Mouse (Mus musculus) cerebellum, adult (tissue): ENCODE measurements around the gene Rnf39.
A peak's percentile ranks its signal among the peaks of the same experiment; 100 is the strongest.

Source experiments
- ATAC-seq: cut with Nextera tagmentation; 2 replicates; pipeline ENCODE4 v1.9.2; 2017; ENCODE audit warnings: mild to moderate bottlenecking, moderate library complexity, mixed read lengths; ENCODE audit not compliant: insufficient number of reproducible peaks, low FRiP score, low TSS enrichment

Gene Rnf39

DNA sequence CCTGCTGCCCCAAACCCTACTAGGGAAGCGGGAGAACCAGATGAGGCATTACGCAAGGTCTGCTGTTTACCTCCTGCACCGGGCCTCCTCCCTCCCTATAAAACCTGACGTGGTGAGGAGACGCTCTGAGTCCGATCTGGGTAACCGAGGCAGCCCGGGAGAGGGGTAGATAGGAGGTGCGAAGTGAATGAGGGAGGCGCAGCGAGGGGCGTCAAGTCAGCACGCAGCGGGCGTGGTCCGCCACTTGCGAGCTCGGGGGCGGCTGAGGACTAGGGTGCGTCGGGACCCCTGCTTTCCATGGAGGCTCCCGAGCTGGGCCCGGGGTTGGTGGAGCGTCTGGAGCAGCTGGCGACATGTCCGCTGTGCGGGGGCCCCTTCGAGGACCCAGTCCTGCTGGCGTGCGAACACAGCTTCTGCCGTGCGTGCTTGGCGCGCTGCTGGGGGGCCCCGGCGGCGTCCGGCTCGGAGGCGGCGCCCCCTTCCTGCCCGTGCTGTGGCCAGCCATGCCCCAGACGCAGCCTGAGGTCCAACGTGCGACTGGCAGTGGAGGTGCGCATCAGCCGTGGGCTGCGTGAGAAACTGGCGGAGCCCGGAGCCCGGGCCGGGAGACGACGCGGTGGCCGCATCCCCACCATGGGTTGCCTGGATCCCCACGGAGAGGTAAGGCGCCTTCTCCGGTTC lies at the start of gene Rnf39:
Gene Rnf39 (plus strand): TSS at position 128 of the 681 bp plus-strand sequence.
- peak; percentile 26; the same call in 1 of the 2 replicates for ATAC-seq

DNA sequence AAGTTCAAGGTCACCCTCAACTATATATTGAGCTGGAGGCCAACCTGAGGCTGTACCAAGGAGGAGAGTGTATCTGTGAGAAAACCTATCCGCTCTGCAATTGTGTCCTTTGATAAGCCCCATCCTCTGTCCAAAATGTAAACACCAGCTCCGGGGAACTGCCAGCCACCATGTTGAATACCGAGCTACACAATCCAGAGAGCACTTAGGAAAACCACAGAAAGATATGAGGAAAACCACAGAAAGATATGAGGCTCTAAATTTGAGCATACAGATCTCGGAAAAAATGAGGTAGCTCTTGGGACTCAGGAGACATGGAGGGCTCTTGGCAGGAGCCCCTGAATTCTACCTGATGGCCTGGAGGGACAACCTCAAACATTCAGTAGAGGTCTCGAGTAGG lies 49.3 kb upstream of the Rnf39 start:
- no peak for ATAC-seq

DNA sequence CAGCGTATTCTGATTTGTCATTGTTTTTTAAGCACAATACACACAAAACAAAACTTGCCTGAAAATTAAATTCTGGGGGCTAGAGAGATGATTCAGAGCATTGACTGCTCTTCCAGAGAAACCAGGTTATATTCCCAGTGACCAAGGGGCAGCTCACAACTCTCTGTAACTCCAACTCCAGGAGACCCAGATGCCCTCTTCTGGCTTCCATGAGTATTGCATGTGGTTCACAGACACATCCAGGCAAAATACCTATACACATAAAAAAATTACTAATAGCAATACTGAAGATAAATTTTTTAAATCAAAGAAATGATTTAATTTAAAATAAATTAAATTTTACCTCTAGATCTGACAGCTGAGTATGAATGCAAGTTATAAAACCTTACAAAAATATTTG lies 46.1 kb upstream of the Rnf39 start:
- ATAC-seq = no peak

DNA sequence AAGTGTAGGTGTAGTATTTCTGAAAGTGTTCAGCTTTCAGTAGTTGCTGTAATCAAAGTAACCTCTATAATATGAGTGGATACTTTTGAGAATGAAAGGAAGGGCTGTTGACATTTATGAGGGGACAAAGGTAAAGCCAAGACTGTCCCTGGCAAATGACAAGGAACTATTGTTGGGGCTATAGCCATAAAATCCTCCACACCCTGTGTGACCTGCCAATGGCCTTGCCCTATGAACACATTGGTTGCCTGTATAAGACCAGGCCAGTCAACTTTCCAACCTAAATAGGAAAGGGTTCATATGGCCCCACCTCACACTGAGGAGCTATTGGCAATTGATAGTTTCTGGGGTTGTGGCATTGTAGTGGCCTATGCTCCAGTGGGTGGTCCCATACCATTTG lies 45.7 kb upstream of the Rnf39 start:
- ATAC-seq = no peak

DNA sequence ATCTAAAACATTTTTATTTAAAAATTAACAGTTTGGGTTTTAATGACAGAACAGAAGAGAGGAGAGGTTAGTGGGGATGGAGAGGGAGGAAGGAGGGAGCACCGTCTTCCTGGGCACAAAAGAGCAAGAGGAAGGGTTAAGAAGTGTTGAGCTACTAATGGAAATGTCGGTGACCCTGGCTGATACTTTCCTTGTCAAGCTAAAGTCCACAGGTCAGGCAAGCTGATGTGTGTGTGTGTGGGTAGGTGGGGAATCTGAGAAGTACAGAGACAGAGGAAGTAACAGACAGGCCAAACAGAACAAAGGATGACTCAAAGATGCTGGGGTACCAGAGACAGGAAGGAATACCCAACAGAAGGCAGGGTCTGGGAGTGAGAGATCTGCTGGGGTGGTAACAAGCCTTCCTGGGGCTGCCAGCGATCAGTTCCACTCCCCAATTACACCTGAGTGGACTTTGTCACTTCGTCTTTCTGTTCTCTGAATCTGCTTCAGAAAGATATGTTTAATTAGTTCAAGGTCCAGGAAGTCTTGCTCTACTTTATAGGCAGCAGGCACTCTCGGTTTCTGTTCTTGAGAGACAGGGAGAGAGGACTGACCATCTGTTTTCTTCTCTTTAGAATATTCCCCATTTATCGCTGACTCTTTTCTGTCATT lies 45.0 kb upstream of the Rnf39 start, which contains the start of gene Trim31:
Gene Trim31 (plus strand): TSS at position 567 of the 654 bp plus-strand sequence.
- no peak for ATAC-seq

DNA sequence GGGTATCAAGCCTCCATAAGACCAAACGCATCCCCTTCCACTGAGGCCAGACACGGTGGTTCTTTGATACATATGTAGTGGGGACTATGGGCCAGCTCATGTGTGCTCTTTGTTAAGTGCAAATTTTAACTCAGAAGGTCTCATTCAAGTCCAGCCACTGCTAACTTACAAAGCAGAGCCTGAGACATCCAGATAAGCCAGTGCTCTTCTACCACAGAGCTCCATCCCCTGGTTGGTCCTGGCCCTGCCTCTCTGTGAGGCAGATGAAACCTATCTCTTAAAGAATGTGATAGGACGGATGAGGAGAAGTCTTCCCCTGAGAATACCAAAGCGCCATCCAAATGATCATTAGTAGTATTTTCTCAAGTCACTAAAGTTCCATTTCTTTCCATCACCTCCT lies 43.3 kb upstream of the Rnf39 start:
- no peak for ATAC-seq

DNA sequence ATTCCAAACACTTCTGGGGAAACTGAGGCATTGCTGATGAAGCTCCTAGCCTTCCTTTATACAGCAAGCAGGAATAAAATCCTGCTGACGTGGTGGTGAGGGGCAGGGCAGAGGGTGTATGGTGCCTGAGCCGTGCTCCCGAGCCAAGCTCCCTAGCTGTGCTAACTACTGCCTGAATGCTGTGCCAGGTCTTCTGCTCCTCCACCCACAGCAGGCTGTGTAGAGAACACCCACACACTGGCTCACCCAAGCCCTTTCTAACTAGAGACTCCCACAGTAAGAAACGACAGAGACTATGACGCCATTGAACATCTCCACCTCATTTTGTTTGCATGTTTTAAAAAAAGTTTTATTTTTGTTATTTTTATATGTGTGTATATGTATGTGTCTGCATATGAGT lies 42.7 kb upstream of the Rnf39 start:
- no peak for ATAC-seq

DNA sequence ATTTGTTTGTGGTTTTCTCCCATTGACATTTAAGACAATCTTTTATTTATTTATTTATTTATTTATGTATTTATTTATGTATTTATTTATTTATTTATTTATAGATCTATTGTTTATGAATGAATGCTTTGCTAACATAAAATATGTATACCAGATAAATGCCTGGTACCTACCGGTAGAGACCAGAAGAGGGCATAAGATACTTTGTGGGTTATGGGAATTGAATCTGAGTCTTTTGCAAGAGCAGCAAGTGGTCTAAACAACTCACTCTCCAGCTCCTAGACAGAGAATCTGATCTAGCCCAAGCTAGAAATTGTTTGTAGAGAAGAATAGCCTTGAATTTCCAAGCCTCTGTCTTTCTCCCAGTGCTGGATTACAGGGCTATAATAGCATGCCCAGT lies 42.0 kb upstream of the Rnf39 start:
- no peak for ATAC-seq

DNA sequence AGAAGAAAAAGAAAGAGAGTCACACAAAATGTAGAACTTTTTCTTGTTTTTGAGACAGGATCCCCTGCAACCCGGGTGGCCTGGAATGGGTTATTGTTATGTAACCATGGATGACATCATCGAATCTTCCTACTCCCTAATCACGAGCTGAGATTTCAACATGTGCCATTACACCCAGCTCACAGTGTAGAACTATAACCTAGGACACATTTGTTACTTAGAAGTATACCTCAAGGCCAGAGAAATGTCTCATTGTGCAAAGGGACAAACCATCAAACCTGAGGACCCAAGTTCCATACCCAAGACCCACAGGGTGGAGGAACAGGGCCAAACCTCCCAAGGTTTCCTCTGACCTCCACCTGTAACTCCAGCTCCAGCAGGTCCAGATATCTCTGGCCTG lies 39.1 kb upstream of the Rnf39 start:
- ATAC-seq = no peak

DNA sequence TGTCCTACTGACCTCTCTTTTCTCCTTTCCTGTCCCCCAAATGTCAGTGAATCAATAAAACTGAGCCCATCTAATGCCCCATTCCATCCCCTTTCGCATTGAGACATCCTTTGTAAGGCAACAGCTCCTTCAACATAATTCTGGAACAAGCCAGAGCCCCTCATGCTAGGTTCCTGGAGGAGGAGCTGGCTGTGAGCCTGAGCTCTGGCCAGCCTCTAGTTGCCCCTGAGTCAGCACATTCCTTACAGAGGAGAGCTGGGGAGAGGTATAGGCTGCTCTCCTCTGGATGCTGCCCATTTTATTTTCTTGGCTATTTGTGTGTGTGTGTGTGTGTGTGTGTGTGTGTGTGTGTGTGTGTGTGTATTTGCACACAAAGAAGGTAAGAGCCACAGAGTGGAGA lies 34.5 kb upstream of the Rnf39 start:
- no peak for ATAC-seq

DNA sequence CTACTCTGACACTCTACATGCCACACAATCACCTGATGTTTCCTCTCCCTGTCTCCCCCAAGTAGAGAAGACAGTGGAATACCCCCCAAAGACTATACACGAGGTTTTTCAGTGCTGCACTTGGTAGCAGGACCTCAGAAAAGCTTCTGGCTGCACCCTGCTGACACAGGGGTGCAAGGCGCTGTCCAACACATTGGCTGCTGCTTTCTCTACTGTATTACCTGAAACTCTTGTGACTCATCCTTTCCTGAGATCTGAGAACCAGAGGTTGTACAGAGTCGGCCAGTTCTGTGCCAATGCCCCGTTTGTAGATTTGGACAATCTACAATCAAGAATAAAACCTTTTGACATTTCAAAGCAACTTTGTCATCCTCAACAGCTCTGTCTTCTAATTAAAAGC lies 32.9 kb upstream of the Rnf39 start:
- ATAC-seq = no peak

DNA sequence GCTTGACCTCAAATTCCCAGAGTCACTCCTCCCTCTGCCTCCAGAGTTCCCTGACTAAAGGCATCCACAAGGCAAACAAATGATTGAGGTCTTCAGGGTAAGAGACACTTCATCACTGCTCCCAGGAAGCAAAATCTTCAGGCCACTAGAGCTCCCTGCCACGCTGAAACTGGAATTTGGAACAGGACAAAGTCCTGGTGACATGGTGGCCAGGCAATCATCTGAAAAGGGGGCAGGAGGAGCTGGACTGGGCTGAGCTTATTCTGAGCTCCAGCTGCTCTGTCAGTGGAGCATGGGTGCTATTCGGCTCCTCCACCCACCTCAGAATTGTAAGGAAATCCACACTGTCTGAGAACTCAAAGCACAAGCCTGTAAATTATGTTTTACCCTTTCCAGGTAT lies 30.7 kb upstream of the Rnf39 start:
- no peak for ATAC-seq

DNA sequence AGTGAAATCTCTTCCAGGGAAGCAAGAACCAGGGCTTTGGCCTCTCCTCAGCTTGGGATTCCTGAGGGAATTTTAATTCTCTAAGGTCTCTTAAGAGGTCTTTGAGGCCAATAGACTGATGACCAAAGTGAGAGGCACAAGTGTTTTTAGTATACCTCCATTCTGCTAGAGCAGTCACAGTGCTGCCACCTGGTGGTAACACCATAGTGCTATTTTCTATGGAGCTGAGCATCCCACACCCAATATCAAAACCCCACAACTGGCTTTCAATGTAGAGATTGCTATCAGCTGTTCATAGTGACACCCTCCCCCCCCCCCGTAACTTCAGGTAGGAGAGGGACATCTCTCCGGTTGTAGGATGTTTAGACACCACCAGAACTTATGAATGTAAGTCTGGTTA lies 28.6 kb upstream of the Rnf39 start:
- ATAC-seq = peak; percentile 49; the same call in 1 of the 2 replicates

DNA sequence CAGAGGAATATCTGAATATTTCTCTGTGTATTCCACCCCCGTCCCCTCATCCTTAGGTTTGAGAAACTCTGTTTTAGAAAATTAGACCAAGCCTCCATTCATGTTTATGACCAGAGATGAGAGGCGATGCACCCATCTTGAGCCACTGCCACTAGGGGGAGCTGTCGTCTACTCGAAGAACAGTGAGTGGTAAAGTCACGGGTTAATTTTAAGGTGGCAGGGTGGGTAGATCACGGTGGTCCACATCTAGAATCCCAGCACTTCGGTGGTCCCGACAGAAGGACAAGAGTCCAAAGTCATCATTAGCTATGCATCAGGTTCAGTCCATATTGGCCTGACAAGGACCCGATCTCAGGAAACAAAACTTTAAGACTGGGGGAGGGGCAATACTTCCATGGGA lies 27.6 kb upstream of the Rnf39 start:
- ATAC-seq = no peak

DNA sequence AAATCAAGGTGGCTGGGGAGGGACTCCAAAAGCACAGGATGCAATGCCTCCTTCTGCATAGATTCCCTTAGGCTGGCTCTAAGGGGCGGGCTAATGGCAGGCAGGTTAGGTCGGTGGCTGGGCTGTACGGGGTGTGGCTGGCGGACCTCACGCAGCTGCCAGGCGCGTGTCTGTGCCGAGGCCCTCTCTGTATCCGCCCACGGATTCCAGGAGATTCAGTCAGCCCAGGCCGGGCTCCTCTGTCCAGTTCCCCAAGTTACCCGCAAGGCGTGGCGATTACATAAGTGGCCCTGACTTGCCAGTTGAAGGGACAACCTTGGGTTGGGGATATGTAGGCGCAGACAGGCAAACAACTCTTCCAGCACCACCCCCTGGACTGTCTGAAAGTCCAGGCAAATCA lies 22.5 kb upstream of the Rnf39 start:
- no peak for ATAC-seq

DNA sequence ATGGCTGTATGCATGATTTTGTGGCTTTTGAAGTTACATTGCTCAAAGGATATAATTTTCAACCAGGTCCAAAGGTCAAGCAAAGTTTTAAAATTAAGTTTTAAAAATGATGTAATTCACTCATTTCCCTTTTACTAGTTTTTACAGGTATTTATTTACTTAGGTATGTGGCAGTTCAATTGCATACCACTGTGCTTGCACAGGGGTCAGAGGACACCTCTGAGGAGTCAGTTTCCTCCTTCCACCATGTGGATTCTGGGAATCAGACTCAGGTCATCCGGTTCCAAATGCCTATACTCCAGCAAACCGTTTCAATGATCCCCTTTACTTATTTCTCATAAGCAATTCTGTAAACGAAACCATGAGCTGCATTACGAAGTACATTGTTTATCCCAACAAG lies 20.0 kb upstream of the Rnf39 start:
- ATAC-seq = no peak

DNA sequence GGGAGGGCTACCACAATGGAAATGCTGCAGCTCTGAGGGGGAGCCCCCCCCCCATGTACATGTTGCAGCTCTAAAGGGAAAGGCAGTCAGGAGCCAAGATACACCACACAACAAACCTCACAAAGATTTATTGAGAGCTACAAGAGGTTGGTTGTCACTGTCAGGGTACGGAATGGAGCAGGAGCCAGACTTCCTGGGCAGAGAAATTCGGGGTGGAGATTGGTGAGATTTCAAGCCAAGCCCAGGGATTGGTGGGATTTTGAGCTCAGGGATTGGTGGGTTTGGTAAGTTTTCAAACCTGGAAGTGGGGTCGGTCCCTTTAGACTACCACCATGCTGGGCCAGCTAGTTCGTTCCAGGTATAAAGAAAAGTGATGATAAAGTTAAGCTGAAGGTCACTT lies 19.2 kb upstream of the Rnf39 start:
- no peak for ATAC-seq

DNA sequence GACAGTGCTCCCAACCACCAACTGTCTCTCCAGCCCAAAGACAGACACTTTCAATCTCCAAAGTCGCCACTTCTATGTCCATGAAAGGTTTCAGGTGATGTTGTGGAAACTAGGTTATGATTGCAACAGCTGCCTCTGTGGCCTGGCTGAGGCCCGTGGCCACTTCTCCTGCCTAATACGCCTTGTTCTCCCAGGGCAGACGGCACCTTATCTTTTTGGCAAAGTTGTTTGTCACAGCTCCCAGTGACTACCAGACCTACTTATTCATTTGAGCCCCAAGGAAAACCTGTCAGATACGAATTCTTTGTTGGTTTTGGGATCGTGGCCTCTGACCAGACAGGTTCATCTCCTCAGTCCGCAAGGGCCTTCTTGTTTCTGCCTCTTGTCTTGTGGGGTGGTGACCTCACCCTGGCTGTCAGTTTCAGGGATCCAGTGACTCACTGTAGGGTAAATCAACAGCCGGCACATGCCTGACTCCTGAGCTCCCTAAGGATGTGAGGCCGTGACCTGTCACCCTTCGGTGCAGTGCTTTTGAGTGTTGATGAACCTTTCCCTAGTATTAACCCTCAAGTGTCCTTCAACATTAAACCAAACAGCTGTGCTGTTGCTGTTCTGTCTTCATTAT lies 15.1 kb upstream of the Rnf39 start:
- ATAC-seq = no peak

DNA sequence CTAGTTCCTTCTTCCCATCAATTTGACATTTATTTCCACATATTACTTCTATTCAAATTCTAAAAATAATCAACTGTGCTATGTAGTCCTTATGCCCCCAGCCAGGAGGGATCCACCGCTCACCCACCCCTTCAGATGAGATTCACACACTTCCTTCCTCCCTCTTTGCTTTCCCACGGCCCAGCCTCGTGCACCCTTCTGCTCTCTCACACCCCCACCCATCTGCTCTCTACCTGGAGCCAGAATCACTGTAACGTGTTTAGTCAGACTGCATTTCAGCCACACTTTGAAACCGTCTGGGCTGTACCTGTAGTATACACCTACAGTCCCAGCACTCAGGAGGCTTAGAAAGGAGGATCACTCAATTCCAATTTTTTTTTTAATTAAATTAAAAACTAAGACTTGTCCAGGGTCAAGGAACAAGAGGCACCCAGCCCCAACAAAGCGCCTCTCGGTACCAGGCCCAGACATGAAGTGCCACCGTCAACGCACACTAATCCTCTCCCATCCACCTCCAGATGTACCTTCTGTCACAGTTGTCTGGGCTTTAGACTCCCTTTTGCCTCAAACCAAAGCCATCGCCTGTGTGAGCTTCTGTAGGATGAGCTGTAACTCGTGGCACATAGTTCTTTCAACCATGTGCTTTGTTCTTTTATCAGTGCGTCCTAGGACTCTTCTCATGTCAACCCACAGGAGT lies 13.3 kb upstream of the Rnf39 start:
- ATAC-seq = no peak

DNA sequence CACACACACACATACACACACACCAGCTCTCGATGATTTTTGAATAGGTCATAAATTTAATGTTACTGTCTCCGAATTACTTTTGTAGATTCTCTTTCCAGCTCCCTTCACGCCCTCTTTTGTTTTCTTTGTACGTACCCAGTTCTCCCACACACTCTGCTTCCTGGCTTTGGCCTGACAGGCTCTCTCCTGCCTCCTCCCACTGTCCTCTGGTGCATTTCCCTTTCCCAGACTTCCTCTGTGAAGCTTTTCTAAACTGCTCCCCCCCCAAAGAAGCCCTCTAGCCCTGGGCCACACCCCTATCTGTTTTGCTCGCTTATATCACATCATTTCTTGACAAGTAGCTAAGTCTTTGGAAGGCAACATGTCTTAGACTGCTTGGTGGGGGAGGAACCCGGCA lies 12.5 kb upstream of the Rnf39 start:
- ATAC-seq = no peak

DNA sequence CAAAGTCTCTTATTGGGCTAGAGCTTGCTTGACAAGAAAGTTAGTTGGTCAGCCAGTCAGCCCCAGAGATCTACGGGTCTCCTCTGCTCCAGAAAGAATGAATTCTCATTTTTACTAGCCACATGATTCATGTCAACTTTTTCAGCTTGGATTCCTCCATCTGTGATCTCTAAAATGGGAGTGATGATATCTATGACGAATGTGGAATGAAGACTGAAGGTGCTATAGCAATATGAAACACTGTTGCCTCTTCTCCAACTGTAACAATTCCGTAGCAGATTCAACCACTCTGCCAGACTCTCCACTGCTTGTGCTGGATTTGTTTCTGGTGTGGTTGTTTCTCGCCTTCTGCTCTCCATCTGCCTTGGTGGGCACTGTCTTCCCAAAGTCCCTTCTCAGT lies 11.6 kb upstream of the Rnf39 start:
- no peak for ATAC-seq
